Mouse (Mus musculus) bone marrow macrophage, adult 2 months (primary cell): ENCODE results near the gene Mbd6.

Experiments used
- CTCF ChIP-seq: IDR thresholded peaks from 2 replicates; pipeline ENCODE4 v1.5.1; 2012; ENCODE audit warnings: low read depth, mild to moderate bottlenecking, low read length, moderate library complexity
- POLR2A ChIP-seq: IDR thresholded peaks from 2 replicates; pipeline ENCODE4 v1.6.1; 2012; ENCODE audit warnings: mild to moderate bottlenecking, low read depth, low read length, borderline replicate concordance

DNA sequence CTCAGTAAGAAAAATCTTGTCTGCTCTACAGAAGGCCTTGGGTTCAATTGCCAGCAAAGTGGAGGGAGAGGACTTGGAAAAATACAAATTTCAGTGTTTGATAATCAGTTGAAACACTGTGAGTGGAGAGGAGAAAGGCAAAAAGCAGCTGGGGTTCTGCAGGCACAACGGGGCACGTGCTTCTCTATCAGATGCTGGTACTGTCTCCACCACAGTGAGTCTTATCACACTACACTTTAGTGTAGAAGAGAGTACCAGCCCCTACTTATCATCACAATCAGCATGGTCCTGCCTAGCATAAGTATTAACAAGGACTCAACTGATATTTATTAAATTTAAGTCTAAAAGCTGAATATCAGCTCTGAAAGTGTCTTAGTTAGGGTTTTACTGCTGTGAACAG lies 28.5 kb upstream of the Mbd6 start:
- no peak for TF ChIP-seq CTCF
- no peak for TF ChIP-seq POLR2A
